Mouse (Mus musculus): ENCODE data around the gene Golga4. TPM values are rescaled to one million over a fixed set of nuclear protein-coding genes. Genes with fewer than 3 reads are reported as not detected.

Golga4 gene
- polyA plus RNA-seq, 1 experiment from 2014 or later, result 64.0 TPM

- Histone ChIP-seq H3K4me2 (ENCODE audit: low read length) (no peak overlapping the region), H3K27me3 (ENCODE audit: control insufficient read depth, insufficient read depth, low read length) (no peaks in the 10 kb centered on the region), H3K4me1 (ENCODE audit: control insufficient read depth in 2 of 2, insufficient read depth in 2 of 2, low read length in 2 of 2) (no peaks in the 10 kb centered on the region), H3K9me3 (ENCODE audit: control insufficient read depth, low read length) (no peaks in the 10 kb centered on the region), H3K9ac (ENCODE audit: low read length) (no peak overlapping the region), H3K36me3 (ENCODE audit: control insufficient read depth, insufficient read depth, low read length) (peaks cover 93% of the 10 kb centered on the region), H3K27ac (replicated peaks in 1 of 2; ENCODE audit: control insufficient read depth in 1 of 2, insufficient read depth in 1 of 2, low read depth in 2 of 2, low read length in 2 of 2) (no peak overlapping the region), H3K4me3 (ENCODE audit: control insufficient read depth in 1 of 2, insufficient read depth in 1 of 2, low read depth in 1 of 2, low read length in 2 of 2) (no peak overlapping the region)
- 92% methylated on average over 6 of the region's 6 CpGs for WGBS
- ATAC-seq (ENCODE audit: insufficient number of reproducible peaks, insufficient read depth, low FRiP score, low read depth), result no peak
Observed at GRCm38 (mm10) chr9:118569328-118569727, 63.3 kb downstream of the Golga4 start.

- H3K27ac ChIP-seq (replicated peaks in 1 of 2; ENCODE audit: control insufficient read depth in 1 of 2, insufficient read depth in 1 of 2, low read depth in 2 of 2, low read length in 2 of 2), result no peak overlapping the region
- no peak for ATAC-seq (ENCODE audit: insufficient number of reproducible peaks, insufficient read depth, low FRiP score, low read depth)
- WGBS, result 72% methylated on average over 4 of the region's 4 CpGs
- H3K4me2 ChIP-seq (ENCODE audit: low read length), result no peak overlapping the region
- H3K36me3 ChIP-seq (ENCODE audit: control insufficient read depth, insufficient read depth, low read length), result peaks cover 93% of the 10 kb centered on the region
- no peak overlapping the region for H3K9ac ChIP-seq (ENCODE audit: low read length)
- H3K9me3 ChIP-seq (ENCODE audit: control insufficient read depth, low read length), result no peaks in the 10 kb centered on the region
- H3K4me3 ChIP-seq (ENCODE audit: control insufficient read depth in 1 of 2, insufficient read depth in 1 of 2, low read depth in 1 of 2, low read length in 2 of 2), result no peak overlapping the region
- no peaks in the 10 kb centered on the region for H3K4me1 ChIP-seq (ENCODE audit: control insufficient read depth in 2 of 2, insufficient read depth in 2 of 2, low read length in 2 of 2)
- H3K27me3 ChIP-seq (ENCODE audit: control insufficient read depth, insufficient read depth, low read length), result no peaks in the 10 kb centered on the region
Observed at GRCm38 (mm10) chr9:118570865-118571264, 64.8 kb downstream of the Golga4 start.

GRCm38 (mm10) chr9:118571701-118572100 lies 65.6 kb downstream of the Golga4 start:
- Histone ChIP-seq H3K4me3 (ENCODE audit: control insufficient read depth in 1 of 2, insufficient read depth in 1 of 2, low read depth in 1 of 2, low read length in 2 of 2) (no peak overlapping the region), H3K36me3 (ENCODE audit: control insufficient read depth, insufficient read depth, low read length) (peaks cover 92% of the 10 kb centered on the region), H3K9ac (ENCODE audit: low read length) (no peak overlapping the region), H3K9me3 (ENCODE audit: control insufficient read depth, low read length) (no peaks in the 10 kb centered on the region), H3K27ac (replicated peaks in 1 of 2; ENCODE audit: control insufficient read depth in 1 of 2, insufficient read depth in 1 of 2, low read depth in 2 of 2, low read length in 2 of 2) (no peak overlapping the region), H3K4me2 (ENCODE audit: low read length) (no peak overlapping the region), H3K4me1 (ENCODE audit: control insufficient read depth in 2 of 2, insufficient read depth in 2 of 2, low read length in 2 of 2) (no peaks in the 10 kb centered on the region), H3K27me3 (ENCODE audit: control insufficient read depth, insufficient read depth, low read length) (no peaks in the 10 kb centered on the region)
- 81% methylated on average over 4 of the region's 4 CpGs for WGBS
- ATAC-seq (ENCODE audit: insufficient number of reproducible peaks, insufficient read depth, low FRiP score, low read depth), result no peak

GRCm38 (mm10) chr9:118574911-118575310 lies 68.8 kb downstream of the Golga4 start:
- ATAC-seq (ENCODE audit: insufficient number of reproducible peaks, insufficient read depth, low FRiP score, low read depth), result no peak
- peaks cover 0 to 6% of the 10 kb centered on the region in 2 experiments; a peak in 1 of 4 replicates for H3K4me1 ChIP-seq (ENCODE audit: control insufficient read depth in 2 of 2, insufficient read depth in 2 of 2, low read length in 2 of 2)
- 94% methylated on average over 5 of the region's 5 CpGs for WGBS

GRCm38 (mm10) chr9:118580371-118580770 lies 74.3 kb downstream of the Golga4 start:
- no peak overlapping the region for H3K4me2 ChIP-seq (ENCODE audit: low read length)
- H3K9me3 ChIP-seq (ENCODE audit: control insufficient read depth, low read length), result no peaks in the 10 kb centered on the region
- H3K27ac ChIP-seq (replicated peaks in 1 of 2; ENCODE audit: control insufficient read depth in 1 of 2, insufficient read depth in 1 of 2, low read depth in 2 of 2, low read length in 2 of 2), result no peak overlapping the region
- 63% methylated on average over 6 of the region's 6 CpGs for WGBS
- H3K36me3 ChIP-seq (ENCODE audit: control insufficient read depth, insufficient read depth, low read length), result peaks cover 82% of the 10 kb centered on the region
- no peak overlapping the region for H3K9ac ChIP-seq (ENCODE audit: low read length)
- peaks cover 3 to 18% of the 10 kb centered on the region in 2 experiments for H3K4me1 ChIP-seq (ENCODE audit: control insufficient read depth in 2 of 2, insufficient read depth in 2 of 2, low read length in 2 of 2)
- no peaks in the 10 kb centered on the region for H3K27me3 ChIP-seq (ENCODE audit: control insufficient read depth, insufficient read depth, low read length)
- no peak overlapping the region for H3K4me3 ChIP-seq (ENCODE audit: control insufficient read depth in 1 of 2, insufficient read depth in 1 of 2, low read depth in 1 of 2, low read length in 2 of 2)
- no peak for ATAC-seq (ENCODE audit: insufficient number of reproducible peaks, insufficient read depth, low FRiP score, low read depth)

More at GRCm38 (mm10) chr9:118574911-118575310, 68.8 kb downstream of the Golga4 start:
- H3K9ac ChIP-seq (ENCODE audit: low read length), result no peak overlapping the region
- H3K27ac ChIP-seq (replicated peaks in 1 of 2; ENCODE audit: control insufficient read depth in 1 of 2, insufficient read depth in 1 of 2, low read depth in 2 of 2, low read length in 2 of 2), result no peak overlapping the region
- H3K36me3 ChIP-seq (ENCODE audit: control insufficient read depth, insufficient read depth, low read length), result peaks cover 93% of the 10 kb centered on the region
- no peak overlapping the region for H3K4me3 ChIP-seq (ENCODE audit: control insufficient read depth in 1 of 2, insufficient read depth in 1 of 2, low read depth in 1 of 2, low read length in 2 of 2)
- no peak overlapping the region for H3K4me2 ChIP-seq (ENCODE audit: low read length)
- no peaks in the 10 kb centered on the region for H3K27me3 ChIP-seq (ENCODE audit: control insufficient read depth, insufficient read depth, low read length)
- no peaks in the 10 kb centered on the region for H3K9me3 ChIP-seq (ENCODE audit: control insufficient read depth, low read length)

GRCm38 (mm10) chr9:118582757-118583156 lies 76.7 kb downstream of the Golga4 start:
- Histone ChIP-seq H3K9ac (ENCODE audit: low read length) (no peak overlapping the region), H3K27me3 (ENCODE audit: control insufficient read depth, insufficient read depth, low read length) (no peaks in the 10 kb centered on the region), H3K9me3 (ENCODE audit: control insufficient read depth, low read length) (no peaks in the 10 kb centered on the region), H3K4me2 (ENCODE audit: low read length) (no peak overlapping the region), H3K4me3 (ENCODE audit: control insufficient read depth in 1 of 2, insufficient read depth in 1 of 2, low read depth in 1 of 2, low read length in 2 of 2) (no peak overlapping the region), H3K4me1 (ENCODE audit: control insufficient read depth in 2 of 2, insufficient read depth in 2 of 2, low read length in 2 of 2) (peaks cover 3 to 18% of the 10 kb centered on the region in 2 experiments), H3K36me3 (ENCODE audit: control insufficient read depth, insufficient read depth, low read length) (peaks cover 61% of the 10 kb centered on the region), H3K27ac (replicated peaks in 1 of 2; ENCODE audit: control insufficient read depth in 1 of 2, insufficient read depth in 1 of 2, low read depth in 2 of 2, low read length in 2 of 2) (no peak overlapping the region)
- WGBS, result 63% methylated on average over 6 of the region's 6 CpGs
- ATAC-seq (ENCODE audit: insufficient number of reproducible peaks, insufficient read depth, low FRiP score, low read depth), result no peak

- Histone ChIP-seq H3K27me3 (ENCODE audit: control insufficient read depth, insufficient read depth, low read length) (no peaks in the 10 kb centered on the region), H3K27ac (replicated peaks in 1 of 2; ENCODE audit: control insufficient read depth in 1 of 2, insufficient read depth in 1 of 2, low read depth in 2 of 2, low read length in 2 of 2) (no peak overlapping the region), H3K36me3 (ENCODE audit: control insufficient read depth, insufficient read depth, low read length) (peaks cover 41% of the 10 kb centered on the region), H3K9ac (ENCODE audit: low read length) (no peak overlapping the region), H3K4me1 (ENCODE audit: control insufficient read depth in 2 of 2, insufficient read depth in 2 of 2, low read length in 2 of 2) (peaks cover 8 to 17% of the 10 kb centered on the region in 2 experiments), H3K4me2 (ENCODE audit: low read length) (no peak overlapping the region), H3K9me3 (ENCODE audit: control insufficient read depth, low read length) (no peaks in the 10 kb centered on the region), H3K4me3 (ENCODE audit: control insufficient read depth in 1 of 2, insufficient read depth in 1 of 2, low read depth in 1 of 2, low read length in 2 of 2) (no peak overlapping the region)
- ATAC-seq (ENCODE audit: insufficient number of reproducible peaks, insufficient read depth, low FRiP score, low read depth), result no peak
- WGBS, result 36% methylated on average over 1 of the region's 1 CpGs
Observed at GRCm38 (mm10) chr9:118584838-118585237, 78.8 kb downstream of the Golga4 start.

- Histone ChIP-seq H3K27ac (replicated peaks in 1 of 2; ENCODE audit: control insufficient read depth in 1 of 2, insufficient read depth in 1 of 2, low read depth in 2 of 2, low read length in 2 of 2) (no peak overlapping the region), H3K9ac (ENCODE audit: low read length) (no peak overlapping the region), H3K27me3 (ENCODE audit: control insufficient read depth, insufficient read depth, low read length) (no peaks in the 10 kb centered on the region), H3K36me3 (ENCODE audit: control insufficient read depth, insufficient read depth, low read length) (peaks cover 29% of the 10 kb centered on the region), H3K4me1 (ENCODE audit: control insufficient read depth in 2 of 2, insufficient read depth in 2 of 2, low read length in 2 of 2) (peaks cover 19 to 28% of the 10 kb centered on the region in 2 experiments), H3K4me3 (ENCODE audit: control insufficient read depth in 1 of 2, insufficient read depth in 1 of 2, low read depth in 1 of 2, low read length in 2 of 2) (no peak overlapping the region), H3K9me3 (ENCODE audit: control insufficient read depth, low read length) (no peaks in the 10 kb centered on the region), H3K4me2 (ENCODE audit: low read length) (no peak overlapping the region)
- ATAC-seq (ENCODE audit: insufficient number of reproducible peaks, insufficient read depth, low FRiP score, low read depth), result no peak
- 73% methylated on average over 6 of the region's 6 CpGs for WGBS
Observed at GRCm38 (mm10) chr9:118585998-118586397, 79.9 kb downstream of the Golga4 start.

All from heart, embryonic 14.5 days (tissue).